Mouse (Mus musculus): Measurements from ENCODE around the gene Hist1h1d. TPM values are rescaled to one million over a fixed set of nuclear protein-coding genes. Genes with fewer than 3 reads are reported as not detected.
A peak's percentile ranks its signal among the peaks of the same experiment; 100 is the strongest.
"Not testable (repeated sequence)": the region's sequence is repeated elsewhere in the genome, so short reads cannot be mapped to it uniquely, and the experiment has no call there.

Hist1h1d gene
- total and polyA plus RNA-seq, 2 experiments from 2014 or later: 0.04 to 23.4 TPM

DNA sequence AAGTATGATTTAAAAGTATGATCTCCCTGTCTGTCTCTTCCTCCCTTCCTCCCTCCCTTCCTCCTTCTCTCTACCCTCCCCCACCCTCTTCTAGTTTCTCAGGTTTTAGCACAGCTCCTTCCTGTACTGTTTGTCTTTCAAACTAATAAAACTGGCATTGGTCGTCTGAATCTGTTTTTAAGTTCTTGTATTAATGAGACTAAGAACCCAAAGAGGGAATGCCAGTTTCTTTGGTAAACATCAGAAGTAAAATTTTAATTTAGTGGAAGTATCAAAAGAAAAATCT, 33.8 kb downstream of the Hist1h1d start:
- DNase-seq (ENCODE audit: low spot score) (no peak), ATAC-seq (ENCODE audit: low FRiP score) (no peak)
- H3K4me3 ChIP-seq (ENCODE audit: low read depth, low read length): peak overlapping the region; percentile 47
- WGBS: 3% methylated on average over 1 of the region's 1 CpGs
- peaks cover 1% of the 10 kb centered on the region; the same call in 1 of the 2 replicates for H3K4me1 ChIP-seq (ENCODE audit: insufficient read depth, low read length)
- H3K36me3 ChIP-seq (ENCODE audit: insufficient read depth, low read length): no peaks in the 10 kb centered on the region
- no peaks in the 10 kb centered on the region for H3K27me3 ChIP-seq (ENCODE audit: insufficient read depth, low read length)
- no peak overlapping the region; the same call in 1 of the 2 replicates for H3K9ac ChIP-seq (replicated peaks; ENCODE audit: low read length, poor library complexity, severe bottlenecking)
- H3K9me3 ChIP-seq (ENCODE audit: low read length): no peaks in the 10 kb centered on the region
- TF ChIP-seq CTCF (IDR thresholded peaks at IDR 0.05): no peak
- H3K4me2 ChIP-seq (ENCODE audit: low read depth, low read length, poor library complexity, severe bottlenecking): peak overlapping the region; percentile 85
- no peak overlapping the region for H3K27ac ChIP-seq (ENCODE audit: low read depth, low read length)

DNA sequence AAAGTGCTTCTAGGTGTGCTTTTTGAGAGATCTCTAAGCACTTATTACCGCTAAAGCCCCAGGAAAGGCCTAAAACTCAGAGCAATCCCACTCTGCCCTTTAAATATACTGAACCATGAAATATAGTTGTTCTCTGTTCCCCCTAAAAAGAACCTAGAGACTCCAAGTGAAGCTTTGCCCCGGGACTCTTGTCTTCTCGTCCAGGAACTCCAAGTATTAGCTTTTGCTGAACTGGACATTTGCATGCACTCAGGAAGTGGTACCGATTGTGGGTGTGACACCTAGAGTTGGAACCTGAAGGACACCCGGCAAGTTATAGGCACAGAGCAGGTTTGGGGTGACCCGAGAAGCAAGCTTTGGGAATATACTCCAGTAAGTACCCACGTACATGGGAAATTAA, 38.1 kb downstream of the Hist1h1d start:
- Histone ChIP-seq H3K4me1 (ENCODE audit: insufficient read depth, low read length) (no peaks in the 10 kb centered on the region), H3K27ac (ENCODE audit: low read depth, low read length) (no peak overlapping the region), H3K27me3 (ENCODE audit: insufficient read depth, low read length) (no peaks in the 10 kb centered on the region), H3K4me2 (ENCODE audit: low read depth, low read length, poor library complexity, severe bottlenecking) (no peak overlapping the region), H3K9me3 (ENCODE audit: low read length) (no peaks in the 10 kb centered on the region), H3K4me3 (ENCODE audit: low read depth, low read length) (no peak overlapping the region), H3K36me3 (ENCODE audit: insufficient read depth, low read length) (no peaks in the 10 kb centered on the region), H3K9ac (replicated peaks; ENCODE audit: low read length, poor library complexity, severe bottlenecking) (no peak overlapping the region)
- ATAC-seq (ENCODE audit: low FRiP score) (no peak), DNase-seq (ENCODE audit: low spot score) (no peak)
- WGBS: 93% methylated on average over 7 of the region's 7 CpGs
- no peak for TF ChIP-seq CTCF (IDR thresholded peaks at IDR 0.05)

DNA sequence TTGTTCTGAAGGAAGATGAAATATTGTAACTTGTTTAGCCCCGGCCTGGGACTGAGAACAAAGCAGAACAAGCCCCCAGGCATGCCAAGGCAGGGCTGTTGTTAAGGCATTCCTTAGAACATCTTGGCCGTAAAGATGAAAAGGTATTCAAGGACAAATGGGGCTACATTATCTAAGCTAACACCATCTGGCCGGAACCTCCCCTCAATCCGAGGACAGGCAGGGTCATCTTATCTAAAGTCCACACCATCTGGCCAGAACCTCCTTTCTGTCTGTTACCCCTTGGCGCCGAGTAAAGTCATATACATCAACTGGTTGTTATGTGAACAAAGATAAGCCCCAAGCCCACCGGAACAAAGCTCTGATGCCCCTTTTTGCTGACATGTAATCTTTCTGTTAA, 38.8 kb downstream of the Hist1h1d start:
- 94% methylated on average over 7 of the region's 7 CpGs for WGBS
- H3K9me3 ChIP-seq (ENCODE audit: low read length); H3K4me3 ChIP-seq (ENCODE audit: low read depth, low read length); ATAC-seq (ENCODE audit: low FRiP score); H3K27ac ChIP-seq (ENCODE audit: low read depth, low read length); H3K36me3 ChIP-seq (ENCODE audit: insufficient read depth, low read length); DNase-seq (ENCODE audit: low spot score); H3K4me2 ChIP-seq (ENCODE audit: low read depth, low read length, poor library complexity, severe bottlenecking); H3K4me1 ChIP-seq (ENCODE audit: insufficient read depth, low read length); H3K27me3 ChIP-seq (ENCODE audit: insufficient read depth, low read length); H3K9ac ChIP-seq (replicated peaks; ENCODE audit: low read length, poor library complexity, severe bottlenecking): not testable (repeated sequence)

DNA sequence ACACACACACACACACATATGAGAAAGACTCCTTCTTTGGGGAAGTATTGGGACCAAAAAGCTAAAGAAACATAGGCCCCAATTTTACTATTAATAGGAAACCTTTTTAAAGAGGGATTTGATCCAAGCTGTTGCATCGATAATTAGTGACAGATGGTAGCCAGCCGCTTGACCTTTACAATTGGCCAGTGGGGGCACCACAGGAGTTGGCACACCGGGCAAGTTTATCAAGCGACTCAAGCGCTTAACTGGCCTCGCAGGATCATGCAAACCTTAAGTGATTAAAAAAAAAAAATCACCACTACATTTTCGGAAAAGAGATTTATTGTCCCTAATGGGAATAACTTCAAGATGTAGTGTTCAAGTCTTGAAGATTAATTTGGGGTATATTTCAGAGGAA, 39.6 kb downstream of the Hist1h1d start:
- H3K4me3 ChIP-seq (ENCODE audit: low read depth, low read length): no peak overlapping the region
- TF ChIP-seq CTCF (IDR thresholded peaks at IDR 0.05): no peak
- H3K27me3 ChIP-seq (ENCODE audit: insufficient read depth, low read length): no peaks in the 10 kb centered on the region
- DNase-seq (ENCODE audit: low spot score) (no peak), ATAC-seq (ENCODE audit: low FRiP score) (no peak)
- no peak overlapping the region for H3K9ac ChIP-seq (replicated peaks; ENCODE audit: low read length, poor library complexity, severe bottlenecking)
- WGBS: 88% methylated on average over 7 of the region's 7 CpGs
- no peaks in the 10 kb centered on the region for H3K4me1 ChIP-seq (ENCODE audit: insufficient read depth, low read length)
- no peaks in the 10 kb centered on the region for H3K9me3 ChIP-seq (ENCODE audit: low read length)
- H3K27ac ChIP-seq (ENCODE audit: low read depth, low read length): no peak overlapping the region
- H3K4me2 ChIP-seq (ENCODE audit: low read depth, low read length, poor library complexity, severe bottlenecking): no peak overlapping the region
- no peaks in the 10 kb centered on the region for H3K36me3 ChIP-seq (ENCODE audit: insufficient read depth, low read length)

DNA sequence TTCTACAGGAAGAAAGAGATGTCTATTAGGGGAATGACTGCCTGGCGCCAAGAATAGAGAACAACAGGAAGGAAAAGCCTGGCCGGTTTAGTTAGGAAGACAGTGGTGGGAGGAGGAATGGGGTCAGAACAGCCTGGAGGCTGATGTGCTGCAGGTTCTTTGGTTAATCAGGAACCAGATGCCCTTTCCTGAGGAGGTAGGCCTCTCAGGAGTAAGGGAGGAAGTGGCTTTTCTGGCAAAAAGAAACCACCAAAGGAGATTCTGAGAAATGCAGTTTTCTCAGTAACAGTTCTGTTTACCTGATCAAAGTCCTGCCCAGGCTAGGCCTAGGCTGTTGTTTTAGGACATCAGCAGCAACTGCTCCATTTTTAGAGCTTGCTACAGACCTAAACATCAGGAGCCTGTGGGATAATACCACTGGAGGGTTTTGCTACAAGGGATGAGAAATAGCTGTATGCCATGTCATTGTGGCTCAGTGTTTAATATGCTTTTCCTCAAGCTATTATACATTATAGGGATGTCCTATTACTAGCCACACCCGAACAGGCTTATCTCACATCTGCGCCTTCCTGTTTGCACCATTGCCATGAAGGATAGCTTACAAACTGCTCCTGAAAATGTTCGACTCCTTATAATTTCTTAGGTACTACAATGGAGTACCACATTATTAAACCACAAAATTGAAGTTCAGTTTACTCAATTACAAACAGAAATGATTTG, 40.1 kb downstream of the Hist1h1d start:
- no peak overlapping the region for H3K4me3 ChIP-seq (ENCODE audit: low read depth, low read length)
- no peak for DNase-seq (ENCODE audit: low spot score)
- no peaks in the 10 kb centered on the region for H3K27me3 ChIP-seq (ENCODE audit: insufficient read depth, low read length)
- H3K4me2 ChIP-seq (ENCODE audit: low read depth, low read length, poor library complexity, severe bottlenecking): no peak overlapping the region
- TF ChIP-seq CTCF (IDR thresholded peaks at IDR 0.05): no peak
- no peaks in the 10 kb centered on the region for H3K36me3 ChIP-seq (ENCODE audit: insufficient read depth, low read length)
- ATAC-seq (ENCODE audit: low FRiP score): no peak
- no peak overlapping the region for H3K27ac ChIP-seq (ENCODE audit: low read depth, low read length)
- WGBS: 89% methylated on average over 5 of the region's 5 CpGs
- no peaks in the 10 kb centered on the region for H3K9me3 ChIP-seq (ENCODE audit: low read length)
- no peaks in the 10 kb centered on the region for H3K4me1 ChIP-seq (ENCODE audit: insufficient read depth, low read length)
- H3K9ac ChIP-seq (replicated peaks; ENCODE audit: low read length, poor library complexity, severe bottlenecking): no peak overlapping the region

DNA sequence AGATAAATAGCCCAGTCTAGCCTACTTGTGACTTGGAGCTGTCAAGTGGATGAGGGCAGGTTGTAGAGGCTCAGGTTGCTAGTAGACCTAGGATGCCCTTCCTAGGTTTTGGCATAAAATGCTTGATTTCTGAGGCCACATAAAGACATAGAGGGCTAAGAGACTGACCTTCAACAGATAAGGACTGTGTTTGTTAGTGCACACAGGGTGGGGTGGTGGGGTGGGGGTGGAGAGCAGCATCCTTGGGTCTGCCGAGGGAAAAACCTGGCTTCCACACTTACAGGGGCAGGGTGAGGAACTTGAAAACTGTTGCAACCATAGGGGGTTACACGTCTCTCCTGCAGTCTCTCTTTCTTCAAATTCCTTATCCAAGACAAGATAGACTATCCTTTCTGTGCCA, 42.1 kb downstream of the Hist1h1d start:
- whole genome bisulfite sequencing: 78% methylated on average over 2 of the region's 2 CpGs
- no peak for DNase-seq (ENCODE audit: low spot score)
- no peaks in the 10 kb centered on the region for H3K4me1 ChIP-seq (ENCODE audit: insufficient read depth, low read length)
- no peaks in the 10 kb centered on the region for H3K27me3 ChIP-seq (ENCODE audit: insufficient read depth, low read length)
- no peak overlapping the region for H3K27ac ChIP-seq (ENCODE audit: low read depth, low read length)
- ATAC-seq (ENCODE audit: low FRiP score): no peak
- H3K4me2 ChIP-seq (ENCODE audit: low read depth, low read length, poor library complexity, severe bottlenecking): no peak overlapping the region
- no peaks in the 10 kb centered on the region for H3K36me3 ChIP-seq (ENCODE audit: insufficient read depth, low read length)
- no peak for TF ChIP-seq CTCF (IDR thresholded peaks at IDR 0.05)
- no peak overlapping the region for H3K4me3 ChIP-seq (ENCODE audit: low read depth, low read length)
- no peaks in the 10 kb centered on the region for H3K9me3 ChIP-seq (ENCODE audit: low read length)
- no peak overlapping the region for H3K9ac ChIP-seq (replicated peaks; ENCODE audit: low read length, poor library complexity, severe bottlenecking)

All from midbrain, postnatal 0 days (tissue).